In genomic region chr5:123059757-123060520, GRCm38 (mm10) we compare ENCODE assay signal across 8 mouse cellular contexts. TPM values are rescaled to one million over a fixed set of nuclear protein-coding genes. Genes with fewer than 3 reads are reported as not detected.
DNase-seq lines count a peak whose midpoint lies in the region; ATAC-seq lines count a peak whose summit lies in the region.

No protein-coding gene starts in this region.

- DNase-seq in midbrain, embryonic 14.5 days, result peak; percentile 50
- DNase-seq in brain, adult 2 months (ENCODE audit: low read depth, low spot score), result peak; percentile 82
- peak; percentile 61 for DNase-seq in gastrocnemius, postnatal 25 days
- DNase-seq in kidney, postnatal 14 days, result peak; percentile 69
- no peak for DNase-seq in right cerebral cortex, postnatal 4 days

- no peaks in the 10 kb centered on the region for H3K9me3 ChIP-seq in midbrain, embryonic 14.5 days (ENCODE audit: control insufficient read depth, low read length)
- H3K9me3 ChIP-seq in midbrain, embryonic 15.5 days, result no peaks in the 10 kb centered on the region

- WGBS in midbrain, embryonic 14.5 days, result 44% methylated on average over 14 of the region's 14 CpGs
- 42% methylated on average over 14 of the region's 14 CpGs for WGBS in midbrain, embryonic 15.5 days

- no peaks in the 10 kb centered on the region for H3K36me3 ChIP-seq in midbrain, embryonic 14.5 days (ENCODE audit: control insufficient read depth, insufficient read depth, low read length)
- no peaks in the 10 kb centered on the region for H3K36me3 ChIP-seq in midbrain, embryonic 15.5 days (replicated peaks)

- no peaks in the 10 kb centered on the region for H3K4me1 ChIP-seq in midbrain, embryonic 14.5 days (ENCODE audit: control insufficient read depth, insufficient read depth, low read length)
- H3K4me1 ChIP-seq in midbrain, embryonic 15.5 days, result peaks cover 6% of the 10 kb centered on the region; the same call in 1 of the 2 replicates

- no peak overlapping the region for H3K4me2 ChIP-seq in midbrain, embryonic 14.5 days (ENCODE audit: low read length)
- H3K4me2 ChIP-seq in midbrain, embryonic 15.5 days, result no peak overlapping the region

- no peak for ATAC-seq in midbrain, embryonic 14.5 days (ENCODE audit: low FRiP score, low TSS enrichment)
- ATAC-seq in midbrain, embryonic 15.5 days (replicated peaks), result no peak
- ATAC-seq in megakaryocyte progenitor cell, adult 5-6 weeks (replicated peaks; ENCODE audit: poor library complexity), result 0 out of 2 replicates have a peak, but pooled peaks have one; percentile 21
- ATAC-seq in monocyte, adult 5-6 weeks (replicated peaks; ENCODE audit: insufficient number of reproducible peaks, low FRiP score, low TSS enrichment, poor library complexity, severe bottlenecking), result no peak

- no peak overlapping the region for H3K27ac ChIP-seq in midbrain, embryonic 14.5 days (replicated peaks; ENCODE audit: low read depth, low read length)
- no peak overlapping the region for H3K27ac ChIP-seq in midbrain, embryonic 15.5 days

- H3K4me3 ChIP-seq in midbrain, embryonic 14.5 days (replicated peaks; ENCODE audit: low read depth, low read length), result no peak overlapping the region
- H3K4me3 ChIP-seq in midbrain, embryonic 15.5 days, result no peak overlapping the region

- H3K9ac ChIP-seq in midbrain, embryonic 14.5 days (replicated peaks; ENCODE audit: low read length), result no peak overlapping the region
- no peak overlapping the region for H3K9ac ChIP-seq in midbrain, embryonic 15.5 days

- no peaks in the 10 kb centered on the region for H3K27me3 ChIP-seq in midbrain, embryonic 14.5 days (ENCODE audit: control insufficient read depth, insufficient read depth, low read length)
- no peaks in the 10 kb centered on the region for H3K27me3 ChIP-seq in midbrain, embryonic 15.5 days (replicated peaks)

RNA-seq across cellular contexts. Expression of gene Tmem120b, which starts 8.3 kb away (rescaled TPM):
- 12.7 and 13.1 TPM in 2 replicates for polyA plus RNA-seq in midbrain, embryonic 14.5 days (2014; fragmentation: Nextera tagmentation; extraction: Ambion mirVana)
- 17.1 and 23.3 TPM in 2 replicates for polyA plus RNA-seq in midbrain, embryonic 15.5 days (2015; fragmentation: Nextera tagmentation; extraction: Ambion mirVana)
- 10 to 100 TPM; 14.1 to 15.3 TPM for total RNA-seq in gastrocnemius, postnatal 25 days (2021)
- 0.42 and 1.4 TPM in 2 replicates for total RNA-seq in megakaryocyte progenitor cell, adult 5-6 weeks (2015)
- 1.4 and 1.6 TPM in 2 replicates for total RNA-seq in megakaryocyte progenitor cell, adult 5-6 weeks (2017)
- 0.67 to 3.5 TPM (median 2.0 TPM) in 3 replicates for total RNA-seq in monocyte, adult 5-6 weeks (2017)

RNA-seq across cellular contexts. Expression of gene Morn3, which starts 13.1 kb away (rescaled TPM):
- polyA plus RNA-seq in midbrain, embryonic 14.5 days (2014; fragmentation: Nextera tagmentation; extraction: Ambion mirVana), result not detected in 2 replicates
- 1.5 TPM in 1 of 2 replicates, not detected in the other for polyA plus RNA-seq in midbrain, embryonic 15.5 days (2015; fragmentation: Nextera tagmentation; extraction: Ambion mirVana)
- not detected for total RNA-seq in gastrocnemius, postnatal 25 days (2021)
- not detected in 2 replicates for total RNA-seq in megakaryocyte progenitor cell, adult 5-6 weeks (2015)
- not detected in 2 replicates for total RNA-seq in megakaryocyte progenitor cell, adult 5-6 weeks (2017)
- total RNA-seq in monocyte, adult 5-6 weeks (2017), result not detected in 3 replicates

RNA-seq across cellular contexts. Expression of gene Orai1, which starts 45.1 kb away (rescaled TPM):
- 12.9 and 14.0 TPM in 2 replicates for polyA plus RNA-seq in midbrain, embryonic 14.5 days (2014; fragmentation: Nextera tagmentation; extraction: Ambion mirVana)
- polyA plus RNA-seq in midbrain, embryonic 15.5 days (2015; fragmentation: Nextera tagmentation; extraction: Ambion mirVana), result 11.6 and 13.6 TPM in 2 replicates
- total RNA-seq in gastrocnemius, postnatal 25 days (2021), result 10 to 100 TPM; 31.5 to 36.3 TPM
- 66.5 and 68.6 TPM in 2 replicates for total RNA-seq in megakaryocyte progenitor cell, adult 5-6 weeks (2015)
- 13.5 and 20.8 TPM in 2 replicates for total RNA-seq in megakaryocyte progenitor cell, adult 5-6 weeks (2017)
- total RNA-seq in monocyte, adult 5-6 weeks (2017), result 14.6 to 21.8 TPM (median 17.2 TPM) in 3 replicates
